Comparison of ENCODE assay signal across 8 mouse cellular contexts in genomic region chr10:78100989-78101780, GRCm38 (mm10). TPM values are rescaled to one million over a fixed set of nuclear protein-coding genes. Genes with fewer than 3 reads are reported as not detected.
DNase-seq lines count a peak whose midpoint lies in the region; ATAC-seq lines count a peak whose summit lies in the region.
"Had no signal": no experiment of that assay in that cellular context is flagged by ENCODE, and none has a peak within 500 bp of the region (broad histone marks: within the 10 kb centered on the region; RNA-seq: fewer than 3 reads in every experiment).

No protein-coding gene starts in this region.

- H3K4me2 ChIP-seq in midbrain, embryonic 12.5 days (replicated peaks): peak overlapping the region; percentile 49

- peak; percentile 66; the same call in 1 of the 2 replicates for ATAC-seq in midbrain, embryonic 12.5 days (ENCODE audit: low FRiP score, low read depth)
- ATAC-seq in megakaryocyte progenitor cell, adult 5-6 weeks (replicated peaks; ENCODE audit: poor library complexity): no peak

- H3K4me1 ChIP-seq in embryonic facial prominence, embryonic 10.5 days: peaks cover 13% of the 10 kb centered on the region
- 0 out of 2 replicates have a peak, but pooled peaks cover 5% of the 10 kb centered on the region for H3K4me1 ChIP-seq in midbrain, embryonic 12.5 days

- H3K27ac ChIP-seq in embryonic facial prominence, embryonic 10.5 days (replicated peaks): no peak overlapping the region
- H3K27ac ChIP-seq in midbrain, embryonic 12.5 days (replicated peaks): no peak overlapping the region
- H3K27ac ChIP-seq: macrophage had no signal

- H3K4me3 ChIP-seq in embryonic facial prominence, embryonic 10.5 days: peak overlapping the region; percentile 49
- H3K4me3 ChIP-seq in midbrain, embryonic 12.5 days: peak overlapping the region; percentile 32

- H3K9ac ChIP-seq in midbrain, embryonic 12.5 days (replicated peaks): 0 out of 2 replicates have a peak overlapping the region, but pooled peaks have one; percentile 34

- no peaks in the 10 kb centered on the region for H3K36me3 ChIP-seq in embryonic facial prominence, embryonic 10.5 days (replicated peaks)
- no peaks in the 10 kb centered on the region for H3K36me3 ChIP-seq in midbrain, embryonic 12.5 days

- WGBS in embryonic facial prominence, embryonic 10.5 days: 28% methylated on average over 16 of the region's 16 CpGs
- 35% methylated on average over 16 of the region's 16 CpGs for WGBS in midbrain, embryonic 12.5 days

- peak; percentile 65 for DNase-seq in embryo, embryonic 10 days (ENCODE audit: low spot score)
- DNase-seq in embryonic facial prominence, embryonic 10.5 days (ENCODE audit: low spot score): peak; percentile 50
- peak; percentile 8 for DNase-seq in hindlimb bud, embryonic 11.5 days (ENCODE audit: extremely low spot score, low read depth, low spot score)
- no peak for DNase-seq in thymus, postnatal 10 days (ENCODE audit: low spot score in 2 of 2)
- DNase-seq in gastrocnemius, adult 8-10 months (ENCODE audit: low spot score in 2 of 2): no peak

- H3K27me3 ChIP-seq in embryonic facial prominence, embryonic 10.5 days (replicated peaks; ENCODE audit: low read depth, poor library complexity, severe bottlenecking): no peaks in the 10 kb centered on the region
- no peaks in the 10 kb centered on the region for H3K27me3 ChIP-seq in midbrain, embryonic 12.5 days

- no peaks in the 10 kb centered on the region for H3K9me3 ChIP-seq in embryonic facial prominence, embryonic 10.5 days
- H3K9me3 ChIP-seq in midbrain, embryonic 12.5 days: no peaks in the 10 kb centered on the region

RNA-seq across cellular contexts. Expression of gene Icosl, which starts 32.1 kb away (rescaled TPM):
- 2.5 and 2.8 TPM in 2 replicates for polyA plus RNA-seq in embryonic facial prominence, embryonic 10.5 days (2016; fragmentation: Nextera tagmentation; extraction: Ambion mirVana)
- 1.2 and 1.4 TPM in 2 replicates for polyA plus RNA-seq in midbrain, embryonic 12.5 days (2016; fragmentation: Nextera tagmentation; extraction: Ambion mirVana)
- total RNA-seq in megakaryocyte progenitor cell, adult 5-6 weeks (2015): 3.9 and 6.3 TPM in 2 replicates
- 2.6 and 2.9 TPM in 2 replicates for total RNA-seq in megakaryocyte progenitor cell, adult 5-6 weeks (2017)
- 1 to 10 TPM; 1.0 to 1.6 (median 1.3) TPM for total RNA-seq in gastrocnemius, adult 8-10 months (2022)

RNA-seq across cellular contexts. Expression of gene Aire, which starts 57.8 kb away (rescaled TPM):
- 0.24 and 0.25 TPM in 2 replicates for polyA plus RNA-seq in embryonic facial prominence, embryonic 10.5 days (2016; fragmentation: Nextera tagmentation; extraction: Ambion mirVana)
- 0.17 and 0.35 TPM in 2 replicates for polyA plus RNA-seq in midbrain, embryonic 12.5 days (2016; fragmentation: Nextera tagmentation; extraction: Ambion mirVana)
- not detected in 2 replicates for total RNA-seq in megakaryocyte progenitor cell, adult 5-6 weeks (2015)
- total RNA-seq in megakaryocyte progenitor cell, adult 5-6 weeks (2017): not detected in 2 replicates
- not detected for total RNA-seq in gastrocnemius, adult 8-10 months (2022)
- polyA plus RNA-seq: macrophage had no signal

RNA-seq across cellular contexts. Expression of gene Dnmt3l, which starts 59.4 kb away (rescaled TPM):
- 0.34 TPM in 1 of 2 replicates, not detected in the other for polyA plus RNA-seq in embryonic facial prominence, embryonic 10.5 days (2016; fragmentation: Nextera tagmentation; extraction: Ambion mirVana)
- not detected in 2 replicates for polyA plus RNA-seq in midbrain, embryonic 12.5 days (2016; fragmentation: Nextera tagmentation; extraction: Ambion mirVana)
- 1.5 and 4.4 TPM in 2 replicates for total RNA-seq in megakaryocyte progenitor cell, adult 5-6 weeks (2015)
- 1.3 and 3.2 TPM in 2 replicates for total RNA-seq in megakaryocyte progenitor cell, adult 5-6 weeks (2017)
- not detected for total RNA-seq in gastrocnemius, adult 8-10 months (2022)

Comparison
In these comparisons a context has a peak if more than half of its experiments do, and no peak if none do; other contexts are left out.
1. DNase-seq: peak in embryo, embryonic 10 days (single experiment), embryonic facial prominence, embryonic 10.5 days (single experiment) and hindlimb bud, embryonic 11.5 days (single experiment); none in thymus, postnatal 10 days (0 of 2) and gastrocnemius, adult 8-10 months (0 of 2).